Mouse (Mus musculus): Measurements from ENCODE around the gene Tbkbp1.
A peak's percentile ranks its signal among the peaks of the same experiment; 100 is the strongest.
"Not testable (repeated sequence)": the region's sequence is repeated elsewhere in the genome, so short reads cannot be mapped to it uniquely, and the experiment has no call there.

Gene Tbkbp1

DNA sequence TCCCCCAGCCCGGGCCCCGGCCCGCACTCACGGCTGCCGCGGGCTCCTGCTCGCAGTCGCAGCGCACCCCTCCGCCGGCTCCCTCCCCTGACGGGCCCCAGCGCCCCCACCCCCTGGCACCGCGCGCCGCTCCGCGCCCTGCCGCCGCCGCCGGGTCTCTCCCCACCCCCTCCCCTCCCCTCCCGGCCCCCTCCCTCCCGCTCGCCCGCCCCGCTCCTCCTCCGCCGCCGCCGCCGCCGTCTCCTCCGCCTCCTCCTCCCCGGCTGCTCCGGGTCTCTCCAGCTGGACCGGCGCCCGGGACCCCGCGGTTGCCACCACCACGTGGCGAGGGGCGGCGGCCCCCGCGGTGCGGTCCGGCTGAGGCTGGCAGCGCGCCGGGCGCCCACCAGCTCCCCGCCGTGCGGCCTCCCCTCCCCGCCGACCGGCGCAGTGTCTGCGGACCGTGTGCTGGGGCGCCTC is at the start of gene Tbkbp1:
Gene Tbkbp1, minus strand, starts transcription at position 153 of the 459 bp plus-strand sequence.
- DNase-seq: no peak

DNA sequence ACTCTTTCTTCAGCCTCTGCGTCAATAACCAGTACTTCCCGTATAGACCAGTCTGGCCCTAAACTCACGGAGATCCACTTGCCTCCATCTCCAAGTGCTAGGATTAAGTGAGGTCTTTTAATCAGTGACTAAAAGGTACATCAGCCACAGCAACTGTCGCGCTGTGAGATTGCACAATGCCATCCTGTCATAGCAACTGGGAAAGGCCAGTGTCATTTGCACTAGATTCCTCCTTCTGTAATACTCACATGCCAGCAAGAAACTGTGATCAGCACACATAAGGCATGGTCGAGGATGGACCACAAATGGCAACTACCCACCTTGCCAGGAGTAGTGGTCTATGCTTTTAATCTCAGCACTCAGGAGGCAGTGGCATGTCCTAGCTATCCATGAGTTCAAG is 48.2 kb upstream of the Tbkbp1 start:
- DNase-seq: no peak

DNA sequence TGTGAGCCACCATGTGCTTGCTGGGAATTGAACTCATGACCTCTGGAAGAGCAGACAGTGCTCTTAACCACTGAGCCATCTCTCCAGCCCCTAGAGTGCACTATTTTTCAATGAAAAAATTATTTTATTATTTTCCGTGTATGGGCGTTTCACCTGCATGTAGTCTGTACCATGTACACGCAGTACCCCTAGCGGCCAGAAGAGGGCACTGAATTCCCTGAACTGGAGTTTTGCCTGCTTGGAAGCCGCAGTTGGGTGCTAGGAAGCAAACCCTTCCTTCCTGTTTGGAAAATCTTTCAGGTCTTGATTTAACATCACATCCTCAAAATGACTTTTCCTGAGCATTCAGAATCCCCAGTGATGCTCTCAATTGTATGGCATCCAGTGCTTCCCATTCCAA is 47.3 kb upstream of the Tbkbp1 start:
- peak in 1 of 2 experiments; percentile 71 for DNase-seq

DNA sequence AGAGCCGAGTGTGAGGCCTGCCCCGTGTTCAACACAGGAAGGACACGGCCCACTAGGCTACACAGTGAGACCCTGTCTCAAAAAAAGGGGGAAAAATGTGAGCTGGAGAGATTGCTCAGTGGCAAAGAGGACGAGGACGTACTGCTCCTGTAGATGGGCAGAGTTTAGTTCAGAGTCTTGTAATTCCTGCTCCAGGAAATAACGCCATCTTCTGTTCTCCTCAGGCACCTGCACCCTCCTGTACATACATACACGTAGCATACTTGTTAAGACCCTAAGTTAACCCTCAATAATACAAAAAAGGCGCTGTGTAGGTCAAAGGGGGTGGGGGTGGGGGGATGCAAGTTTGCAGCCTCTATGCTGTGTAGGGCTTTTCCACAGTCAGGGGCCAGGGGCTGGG is 45.7 kb upstream of the Tbkbp1 start:
- no peak for DNase-seq

DNA sequence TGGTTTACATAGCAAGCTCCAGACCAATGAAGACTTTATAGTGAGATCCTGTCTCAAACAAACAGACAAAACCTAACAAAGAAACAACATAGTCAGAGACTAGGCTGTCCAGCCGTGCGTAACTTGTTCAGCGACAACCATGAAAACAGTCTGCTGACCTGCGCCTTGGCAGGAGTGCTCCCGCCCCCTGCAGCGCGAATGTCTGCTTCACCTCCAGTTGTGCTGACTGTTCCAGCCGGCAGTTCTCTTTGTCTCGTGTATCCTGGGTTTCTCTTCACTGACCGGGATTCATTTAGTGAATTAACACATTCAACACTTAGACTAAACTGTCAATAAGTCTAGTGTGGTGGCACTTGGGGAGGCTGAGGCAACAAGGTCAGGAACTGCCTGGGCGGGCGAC is 45.2 kb upstream of the Tbkbp1 start:
- DNase-seq: peak in 1 of 2 experiments; percentile 58

DNA sequence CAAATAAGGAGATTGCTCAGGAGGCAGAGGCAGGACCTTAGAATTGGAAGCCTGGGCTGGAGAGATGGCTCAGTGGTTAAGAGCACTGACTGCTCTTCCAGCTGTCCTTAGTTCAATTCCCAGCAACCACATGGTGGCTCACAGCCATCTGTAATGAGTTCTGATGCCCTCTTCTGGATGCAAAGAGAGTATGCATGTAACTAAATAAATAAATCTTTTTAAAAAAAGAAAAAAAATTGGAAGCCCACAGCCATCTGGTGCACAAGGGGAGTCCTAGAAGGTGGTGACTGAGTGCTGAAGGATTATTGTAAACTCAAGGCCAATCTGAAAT is 41.3 kb upstream of the Tbkbp1 start:
- no peak for DNase-seq

DNA sequence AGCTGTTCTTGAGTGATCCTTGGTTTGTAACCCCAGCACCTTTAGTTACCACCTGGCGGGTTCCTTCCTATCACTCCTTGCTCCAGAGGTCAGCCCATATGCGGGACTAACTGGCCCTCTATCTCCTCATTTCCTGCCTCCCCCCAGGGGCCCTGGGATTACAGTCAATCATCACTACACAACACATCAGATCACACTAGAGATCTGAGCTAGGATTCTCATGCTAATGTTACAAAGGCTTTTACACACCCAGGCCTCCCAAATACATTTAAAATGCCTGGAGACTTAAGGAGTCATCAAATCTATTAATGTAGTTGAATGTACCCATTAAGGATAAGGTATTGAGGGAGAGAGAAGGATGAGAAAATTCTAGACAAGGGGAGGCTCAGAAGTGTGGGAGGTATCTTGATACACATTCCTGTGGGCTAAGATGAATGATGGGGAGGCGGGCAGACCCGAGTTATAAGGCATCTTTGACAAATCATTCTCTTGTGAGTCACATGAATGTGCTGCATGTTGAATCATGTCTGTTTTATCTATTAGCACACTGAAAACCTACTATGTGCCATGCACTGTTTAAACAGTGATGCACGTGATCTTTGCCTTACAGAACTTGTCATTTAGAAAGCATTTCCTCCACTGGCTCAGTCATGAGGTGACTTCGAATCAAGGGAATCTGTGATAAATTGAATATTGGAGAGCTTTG is 40.8 kb upstream of the Tbkbp1 start:
- DNase-seq: no peak

DNA sequence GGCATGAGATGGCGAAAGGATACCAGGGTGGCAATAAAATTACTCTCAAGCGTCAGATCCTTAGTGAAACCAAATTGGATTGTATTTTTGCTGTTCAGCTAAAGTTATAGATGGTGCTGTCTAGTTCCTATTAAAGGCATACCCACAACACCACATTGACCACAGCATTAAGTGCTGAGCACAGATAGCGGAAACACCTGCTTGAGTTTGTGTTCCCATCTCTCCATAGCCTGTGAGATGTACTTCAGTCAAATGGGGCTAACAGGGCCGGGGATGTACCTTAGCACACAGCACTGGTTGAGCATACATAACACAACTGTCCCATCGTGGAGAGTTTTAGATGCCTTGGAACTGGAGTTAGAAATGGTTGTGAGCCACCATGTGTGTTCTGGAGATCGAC is 39.7 kb upstream of the Tbkbp1 start:
- DNase-seq: no peak

DNA sequence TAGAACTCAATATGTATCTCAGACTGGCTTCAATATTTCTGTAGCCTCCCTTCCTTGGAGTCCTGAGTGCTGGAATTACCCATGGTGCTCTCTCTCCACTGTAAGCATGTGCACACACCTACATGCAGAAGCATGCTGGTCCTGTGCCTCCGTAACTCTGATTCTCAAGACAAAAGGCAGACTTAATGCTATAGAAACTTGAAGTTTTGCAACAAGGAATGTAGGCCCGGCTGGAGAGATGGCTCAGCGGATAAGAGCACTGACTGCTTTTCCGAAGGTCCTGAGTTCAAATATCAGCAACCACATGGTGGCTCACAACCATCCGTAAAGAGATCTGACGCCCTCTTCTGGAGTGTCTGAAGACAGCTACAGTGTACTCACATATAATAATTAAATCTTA is 38.4 kb upstream of the Tbkbp1 start:
- DNase-seq: not testable (repeated sequence)

DNA sequence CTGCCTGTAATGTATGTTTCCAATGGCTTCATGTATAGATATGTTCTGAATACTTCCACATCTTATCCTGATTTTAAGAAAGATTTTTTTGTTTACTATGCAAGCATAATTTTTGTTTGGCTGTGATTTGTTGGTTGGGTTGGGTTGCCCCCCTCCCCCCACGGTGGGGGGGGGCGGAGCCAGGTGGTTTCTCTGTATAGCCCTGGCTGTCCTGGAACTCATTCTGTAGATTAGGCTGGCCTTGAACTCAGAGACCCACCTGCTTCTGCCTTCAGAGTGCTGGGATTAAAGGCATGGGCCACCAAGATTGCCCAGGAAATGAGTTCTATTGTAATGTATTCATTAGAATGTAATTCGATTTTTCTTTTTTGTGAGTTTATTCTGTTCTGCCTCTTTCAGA is 37.9 kb upstream of the Tbkbp1 start:
- peak in 1 of 2 experiments; percentile 18 for DNase-seq

DNA sequence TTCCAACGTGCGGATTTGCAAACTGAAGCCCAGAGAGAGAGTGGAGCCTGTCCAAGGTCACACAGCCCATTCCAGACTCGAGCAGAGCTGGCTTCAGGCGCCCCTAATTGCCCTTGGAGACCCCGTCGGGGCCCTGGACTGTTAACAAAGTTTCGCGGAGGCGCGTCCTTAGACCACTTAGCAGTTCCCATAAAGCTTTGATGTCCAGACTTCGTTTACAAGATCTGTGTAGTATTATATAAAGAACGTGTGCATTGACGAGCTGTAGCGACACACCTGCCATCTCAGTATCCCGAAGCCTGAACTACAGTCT is 37.3 kb upstream of the Tbkbp1 start:
- no peak for DNase-seq

DNA sequence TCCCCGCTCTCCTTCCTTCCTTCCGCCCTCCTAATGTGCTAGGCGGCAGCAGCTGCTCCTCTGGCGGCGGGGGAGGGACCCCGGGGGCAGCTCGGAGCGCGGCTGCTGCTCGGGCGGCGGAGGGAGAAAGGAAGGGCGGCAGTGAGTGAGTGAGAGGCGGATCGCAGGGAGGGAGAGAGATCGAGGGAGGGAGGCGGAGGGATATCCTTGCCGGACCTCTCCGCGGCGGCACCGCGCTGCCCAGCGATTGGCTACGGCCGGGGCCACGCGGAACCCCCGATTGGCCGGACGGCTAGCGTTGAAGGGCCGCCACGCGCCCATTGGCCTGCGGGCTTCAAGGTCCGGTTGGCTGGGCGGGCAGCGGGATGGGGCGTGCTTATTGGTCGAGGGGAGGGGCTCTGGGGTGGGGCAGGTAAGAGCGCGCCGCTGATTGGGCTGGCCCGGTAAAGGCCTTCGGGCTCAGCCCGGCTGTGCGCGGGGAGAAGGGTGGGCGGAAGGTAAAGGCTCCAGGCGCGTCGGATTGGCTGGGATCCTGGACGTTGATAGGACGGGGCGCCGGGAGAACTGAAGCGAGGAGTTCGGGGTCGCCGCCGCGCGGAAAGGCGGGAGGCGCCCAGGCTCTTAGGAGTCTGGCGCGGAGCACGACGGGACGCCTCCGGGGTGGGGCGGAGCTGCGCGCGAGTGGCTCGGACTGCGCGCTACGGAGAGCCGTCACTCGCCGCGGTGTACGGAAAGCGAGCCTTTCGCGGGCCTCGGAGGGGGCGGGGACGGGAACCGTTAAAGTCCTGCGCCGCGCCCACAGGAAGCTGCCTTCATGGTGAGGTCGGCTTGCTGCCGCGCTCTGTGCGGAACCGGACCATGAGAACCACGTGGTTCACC is 36.7 kb upstream of the Tbkbp1 start, which contains the start of gene Kpnb1:
Gene Kpnb1, minus strand, starts transcription at position 118 of the 879 bp plus-strand sequence.
- DNase-seq: peak; percentile 98 to 99

DNA sequence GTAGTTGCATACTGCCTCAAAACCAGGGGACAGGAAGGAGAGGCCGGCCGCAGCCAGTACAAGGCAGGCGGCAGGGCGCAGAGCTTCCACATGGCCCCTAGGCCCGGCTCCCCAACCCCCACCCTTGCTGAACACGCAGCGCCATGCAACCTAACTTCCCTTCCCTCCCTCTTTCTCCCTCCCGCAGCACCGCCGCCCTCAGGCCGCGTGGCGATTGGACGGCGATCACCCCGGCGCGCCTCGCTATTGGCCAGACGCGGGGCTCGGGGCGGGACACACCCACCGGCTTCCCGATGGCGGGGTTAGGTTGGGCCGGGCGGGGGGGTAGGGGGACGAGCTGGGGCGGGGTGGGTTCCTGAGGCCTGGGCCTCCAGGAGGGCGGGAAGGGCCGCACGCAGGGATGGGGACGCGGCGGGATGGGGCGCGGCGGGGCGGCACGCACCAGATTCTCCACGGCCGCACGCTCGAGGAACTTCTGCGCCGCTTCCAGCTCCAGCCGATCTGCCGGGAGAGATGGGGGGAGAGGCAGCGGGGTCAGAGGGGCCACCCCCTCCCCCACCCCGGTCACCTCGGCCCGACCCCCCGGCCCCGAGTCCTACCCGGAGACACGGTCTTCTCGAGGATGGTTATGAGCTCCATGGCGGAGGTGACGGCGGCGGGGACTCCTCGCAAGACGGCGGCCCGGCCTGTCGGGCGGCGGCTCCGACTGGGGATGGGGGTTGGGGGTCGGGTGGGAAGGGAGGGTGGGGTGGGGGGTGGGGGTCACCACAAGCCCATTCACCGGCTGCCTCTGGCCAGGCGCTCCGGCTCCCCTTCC is 35.9 kb upstream of the Tbkbp1 start:
- peak; percentile 95 to 97 for DNase-seq

DNA sequence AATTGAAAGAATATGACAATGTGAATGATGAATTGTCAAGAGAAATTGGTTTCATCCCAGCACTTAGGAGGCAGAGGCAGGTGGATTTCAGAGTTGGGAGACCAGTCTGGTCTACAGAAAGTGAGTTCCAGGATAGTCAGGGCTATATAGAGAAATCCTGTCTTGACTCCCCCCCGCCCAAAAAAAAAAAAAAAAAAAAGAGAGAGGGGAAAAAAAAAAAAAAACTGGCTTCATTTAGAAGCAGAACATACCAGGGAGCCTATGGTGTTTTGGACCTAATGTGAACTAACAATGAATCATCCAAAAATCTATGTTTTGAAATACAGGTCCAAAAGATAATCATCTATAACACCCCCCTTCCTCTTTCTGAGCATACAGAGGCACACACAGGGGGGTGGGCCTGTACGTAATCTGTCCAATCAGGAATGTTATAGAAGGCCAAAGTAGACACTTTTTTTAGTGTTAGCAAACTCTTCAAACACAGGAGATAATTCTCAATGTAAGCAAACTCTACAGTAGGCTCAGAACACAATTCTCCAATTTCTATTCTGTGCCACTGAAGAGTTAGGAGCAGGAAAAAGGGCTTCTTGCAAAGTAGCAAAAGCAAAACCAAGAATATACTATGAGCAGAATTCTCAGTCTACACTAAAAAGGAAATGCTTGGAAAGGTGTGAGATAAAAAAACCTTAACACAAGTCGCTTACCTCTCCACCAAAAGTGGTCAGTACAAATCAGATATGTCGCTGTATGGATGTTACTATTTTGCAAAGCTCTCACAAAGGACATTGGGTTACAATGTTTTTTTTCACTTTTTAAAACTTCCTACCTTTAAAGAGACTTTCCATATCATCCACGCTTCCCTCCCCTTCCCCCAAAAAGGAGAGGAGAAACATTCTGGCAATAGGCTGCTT is 34.7 kb upstream of the Tbkbp1 start:
- DNase-seq: no peak

DNA sequence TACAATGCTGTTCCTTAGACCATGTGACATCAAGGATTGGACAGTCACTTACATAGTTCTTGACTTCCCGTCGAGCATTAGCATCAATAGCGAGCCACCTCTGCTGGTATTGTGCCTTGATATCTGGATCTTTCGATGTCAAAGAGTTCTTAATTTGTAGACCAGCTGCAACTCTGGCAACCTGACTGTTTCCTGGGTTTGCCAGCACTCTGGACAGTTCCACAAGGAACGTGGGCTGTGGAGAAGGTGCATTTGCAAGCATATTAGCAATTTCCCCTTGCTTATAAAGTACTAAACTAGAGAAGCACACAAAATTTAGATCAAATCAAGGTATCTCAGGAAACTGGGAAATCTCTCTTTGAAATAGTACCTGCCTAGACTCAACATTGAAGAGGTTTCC is 33.6 kb upstream of the Tbkbp1 start:
- no peak for DNase-seq

DNA sequence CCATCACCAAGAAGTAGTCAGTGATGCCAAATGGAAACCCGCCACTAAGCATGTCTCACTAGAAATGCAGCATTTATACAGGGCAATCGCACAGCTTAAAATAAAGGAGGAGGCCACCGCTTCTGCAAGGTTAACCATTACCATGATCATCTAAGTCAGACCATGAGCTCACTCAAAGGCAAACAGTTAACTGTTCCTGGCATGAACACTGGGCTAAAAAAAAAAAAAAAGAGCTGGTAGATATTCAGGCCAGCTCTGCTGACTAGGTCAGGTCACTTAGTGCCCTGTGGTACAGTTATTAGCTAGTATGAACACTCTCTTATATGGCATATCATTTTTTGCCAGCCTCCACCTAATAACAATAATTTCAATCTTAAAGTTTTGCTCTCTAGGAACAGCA is 31.2 kb upstream of the Tbkbp1 start:
- DNase-seq: peak; percentile 24 to 48

DNA sequence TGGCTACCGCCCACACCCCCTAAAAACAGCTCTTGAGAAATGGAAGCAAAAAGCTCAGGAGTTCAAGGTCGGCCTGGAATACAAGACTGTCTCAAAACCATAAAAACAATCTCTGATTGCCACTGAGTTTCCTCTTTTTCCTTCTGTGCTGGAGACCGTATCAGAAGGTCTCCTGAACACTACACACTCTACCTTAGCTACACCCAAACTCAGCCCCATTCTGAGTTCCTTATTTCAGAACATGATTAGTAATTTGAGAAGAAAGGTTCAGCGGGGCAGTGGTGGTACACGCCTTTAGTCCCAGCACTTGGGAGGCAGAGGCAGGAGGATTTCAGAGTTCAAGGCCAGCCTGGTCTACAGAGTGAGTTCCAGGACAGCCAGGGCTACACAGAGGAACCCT is 29.8 kb upstream of the Tbkbp1 start:
- DNase-seq: no peak

DNA sequence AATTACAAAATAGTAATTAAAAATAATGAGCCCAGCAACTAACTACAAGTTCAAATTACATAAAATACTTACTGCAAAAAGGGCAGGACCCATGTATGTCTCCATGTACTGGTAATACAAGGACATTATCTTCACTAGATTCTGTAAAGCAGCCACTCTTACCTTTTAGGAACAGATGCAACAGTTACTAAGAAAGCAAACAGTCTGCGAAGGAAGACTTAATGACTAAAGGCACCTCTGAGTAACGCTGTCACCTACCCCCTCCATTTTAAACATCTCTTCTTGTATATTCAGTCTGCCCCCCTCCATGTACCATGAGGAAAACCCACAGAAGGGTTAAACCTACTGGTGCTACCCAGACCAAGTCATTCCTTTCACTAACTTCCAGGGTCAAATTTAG is 26.9 kb upstream of the Tbkbp1 start:
- DNase-seq: no peak

DNA sequence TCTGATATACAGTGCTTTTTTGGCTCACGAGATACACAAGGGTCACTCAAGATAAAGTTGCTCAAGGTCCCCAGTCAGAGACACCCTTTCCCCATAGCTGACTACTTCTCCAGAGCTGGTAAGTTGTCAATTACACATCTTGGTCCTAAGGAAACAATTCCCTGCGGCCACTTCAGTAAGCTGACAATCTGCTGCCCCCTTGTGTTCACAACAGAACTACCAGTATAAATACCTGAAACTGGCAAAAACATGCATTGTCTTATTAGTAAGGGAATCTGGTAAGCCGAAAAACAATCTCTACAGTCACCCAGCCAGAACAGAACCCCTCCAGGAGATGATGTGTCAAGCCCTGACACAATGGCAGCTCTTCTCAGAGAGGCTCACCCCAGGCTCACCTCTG is 25.6 kb upstream of the Tbkbp1 start:
- peak; percentile 22 to 45 for DNase-seq

DNA sequence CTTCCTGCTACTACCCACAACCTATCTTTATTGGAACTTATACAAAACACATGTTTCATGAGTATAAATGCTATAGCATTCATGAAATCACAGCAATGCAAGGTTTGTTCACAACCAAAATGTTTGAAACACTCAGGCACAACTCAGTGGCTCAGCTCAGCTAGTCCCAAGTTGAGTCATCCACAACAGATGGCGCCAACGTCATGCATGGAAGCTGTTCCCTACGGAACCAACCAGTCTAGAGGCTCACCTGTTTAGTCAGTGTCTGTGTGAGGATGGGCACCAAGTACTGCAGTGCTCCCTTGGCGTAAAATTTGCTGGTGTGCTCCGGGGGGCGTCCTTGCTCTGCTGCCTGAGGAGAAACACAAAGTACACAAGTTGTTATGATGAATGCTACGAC is 24.2 kb upstream of the Tbkbp1 start:
- no peak for DNase-seq

DNA sequence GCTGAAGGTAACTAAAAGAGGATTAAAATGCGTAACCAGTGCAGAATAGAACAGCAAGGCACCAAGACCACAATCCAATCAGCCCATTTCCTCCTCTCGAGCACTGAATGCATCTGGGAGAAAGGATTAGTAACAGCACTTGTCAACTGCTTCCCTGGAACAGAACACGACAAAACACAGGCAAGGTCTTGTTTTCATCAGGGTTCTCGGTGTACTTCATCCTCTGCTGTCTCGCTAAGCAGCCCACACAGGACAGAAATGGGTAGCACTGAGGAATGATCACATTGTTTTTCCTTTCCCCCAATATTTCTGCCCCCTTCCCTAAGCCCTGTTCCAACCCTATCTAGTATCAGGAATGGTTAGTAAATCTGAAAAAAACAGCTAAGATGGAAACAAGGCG is 9.0 kb upstream of the Tbkbp1 start:
- DNase-seq: no peak

DNA sequence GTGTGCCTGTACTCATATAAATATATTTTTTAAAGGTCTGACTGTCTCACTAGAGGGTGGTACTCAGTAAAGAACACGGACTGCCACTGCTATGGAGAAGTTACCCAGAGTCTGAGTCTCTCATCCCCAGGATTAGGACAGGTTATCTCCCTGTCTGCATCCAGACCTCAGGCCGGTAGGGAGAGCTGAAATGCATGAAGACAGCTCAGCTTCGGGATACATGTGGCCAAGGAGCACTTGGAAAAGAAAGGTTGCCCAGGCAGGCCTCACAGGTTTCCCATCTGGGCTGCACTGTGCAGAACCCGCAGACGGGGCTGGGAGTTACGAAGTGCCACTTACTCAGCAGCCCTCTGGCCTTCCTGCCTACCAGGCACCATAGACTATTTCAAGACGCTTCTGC is 5.7 kb upstream of the Tbkbp1 start:
- no peak for DNase-seq
